Mouse (Mus musculus) myocyte (in vitro differentiated cells): ENCODE measurements around the gene Gpr152. TPM values are rescaled to one million over a fixed set of nuclear protein-coding genes. Genes with fewer than 3 reads are reported as not detected.

ENCODE experiments used
- H3K27me3 ChIP-seq: one replicate; pipeline ENCODE4 v1.6.1; 2011; ENCODE audit not compliant: control insufficient read depth, insufficient read depth, insufficient read length
- H3K36me3 ChIP-seq: one replicate; pipeline ENCODE4 v1.6.1; 2011; ENCODE audit not compliant: control insufficient read depth, insufficient read depth
- H3K4me2 ChIP-seq: one replicate; pipeline ENCODE4 v1.6.1; 2011; ENCODE audit warnings: low read depth, control low read depth
- H3K4me3 ChIP-seq: one replicate; pipeline ENCODE4 v1.5.1; 2011; ENCODE audit warnings: mild to moderate bottlenecking, control low read depth, moderate library complexity
- H3K79me2 ChIP-seq: one replicate; pipeline ENCODE4 v1.6.1; 2011; ENCODE audit not compliant: control insufficient read depth, insufficient read depth
- H3ac ChIP-seq: one replicate; pipeline ENCODE4 v1.6.1; 2011; ENCODE audit not compliant: control insufficient read depth, insufficient read length
- CEBPB ChIP-seq: IDR thresholded peaks from 2 replicates; pipeline ENCODE4 v1.6.1; 2011; ENCODE audit warnings: mild to moderate bottlenecking, moderate library complexity; ENCODE audit not compliant: poor library complexity, insufficient read depth, severe bottlenecking
- E2F4 ChIP-seq: IDR thresholded peaks from one replicate; pipeline ENCODE4 v1.6.1; 2011; ENCODE audit warnings: mild to moderate bottlenecking, control low read depth, moderate library complexity; ENCODE audit not compliant: insufficient read depth
- MAX ChIP-seq: IDR thresholded peaks from one replicate; pipeline ENCODE4 v1.6.1; 2011; ENCODE audit warnings: low read depth, mild to moderate bottlenecking, control low read depth
- MYOD1 ChIP-seq, 3 experiments: IDR thresholded peaks; one replicate each; pipeline ENCODE4 v1.6.1; 2011; ENCODE audit warnings: control low read depth in 2 of 3, low read depth in 2 of 3, mild to moderate bottlenecking in 2 of 3, moderate library complexity in 1 of 3; ENCODE audit not compliant: insufficient read length in 2 of 3, control insufficient read depth in 1 of 3
- MYOG ChIP-seq, 3 experiments: IDR thresholded peaks; one replicate each; pipeline ENCODE4 v1.6.1; 2011; ENCODE audit warnings: control low read depth in 2 of 3, low read depth in 2 of 3, mild to moderate bottlenecking in 2 of 3; ENCODE audit not compliant: insufficient read length in 2 of 3, control insufficient read depth in 1 of 3, insufficient read depth in 1 of 3
- POLR2A ChIP-seq: IDR thresholded peaks from one replicate; pipeline ENCODE4 v1.6.1; 2011; ENCODE audit warnings: low read depth, mild to moderate bottlenecking, control low read depth, moderate library complexity; ENCODE audit not compliant: insufficient read length
- POLR2AphosphoS2 ChIP-seq: IDR thresholded peaks from one replicate; pipeline ENCODE4 v1.6.1; 2011; ENCODE audit warnings: low read depth, control low read depth; ENCODE audit not compliant: insufficient read length
- REST ChIP-seq: IDR thresholded peaks from one replicate; pipeline ENCODE4 v1.6.1; 2011; ENCODE audit warnings: mild to moderate bottlenecking, control low read depth, moderate library complexity; ENCODE audit not compliant: insufficient read depth, insufficient read length
- SRF ChIP-seq: IDR thresholded peaks from one replicate; pipeline ENCODE4 v1.6.1; 2011; ENCODE audit warnings: low read depth; ENCODE audit not compliant: control insufficient read depth, insufficient read length
- TCF12 ChIP-seq: IDR thresholded peaks from one replicate; pipeline ENCODE4 v1.6.1; 2011; ENCODE audit warnings: mild to moderate bottlenecking, control low read depth; ENCODE audit not compliant: poor library complexity, insufficient read depth, severe bottlenecking
- TCF3 ChIP-seq: IDR thresholded peaks from one replicate; pipeline ENCODE4 v1.6.1; 2011; ENCODE audit warnings: low read depth, control low read depth; ENCODE audit not compliant: insufficient read length
- USF1 ChIP-seq: IDR thresholded peaks from one replicate; pipeline ENCODE4 v1.6.1; 2011; ENCODE audit warnings: low read depth, mild to moderate bottlenecking, control low read depth, moderate library complexity
- polyA plus RNA-seq: library from polyadenylated mRNA; unstranded; fragments of >200 nt; fragmentation: generic; extraction: Trizol; gene quantifications from one replicate; pipeline ENCODE4 v1.2.1, GENCODE M21; 2012; ENCODE audit warnings: missing spikeins

Gene Gpr152
- polyA plus RNA-seq, 1 experiment, result not detected

DNA sequence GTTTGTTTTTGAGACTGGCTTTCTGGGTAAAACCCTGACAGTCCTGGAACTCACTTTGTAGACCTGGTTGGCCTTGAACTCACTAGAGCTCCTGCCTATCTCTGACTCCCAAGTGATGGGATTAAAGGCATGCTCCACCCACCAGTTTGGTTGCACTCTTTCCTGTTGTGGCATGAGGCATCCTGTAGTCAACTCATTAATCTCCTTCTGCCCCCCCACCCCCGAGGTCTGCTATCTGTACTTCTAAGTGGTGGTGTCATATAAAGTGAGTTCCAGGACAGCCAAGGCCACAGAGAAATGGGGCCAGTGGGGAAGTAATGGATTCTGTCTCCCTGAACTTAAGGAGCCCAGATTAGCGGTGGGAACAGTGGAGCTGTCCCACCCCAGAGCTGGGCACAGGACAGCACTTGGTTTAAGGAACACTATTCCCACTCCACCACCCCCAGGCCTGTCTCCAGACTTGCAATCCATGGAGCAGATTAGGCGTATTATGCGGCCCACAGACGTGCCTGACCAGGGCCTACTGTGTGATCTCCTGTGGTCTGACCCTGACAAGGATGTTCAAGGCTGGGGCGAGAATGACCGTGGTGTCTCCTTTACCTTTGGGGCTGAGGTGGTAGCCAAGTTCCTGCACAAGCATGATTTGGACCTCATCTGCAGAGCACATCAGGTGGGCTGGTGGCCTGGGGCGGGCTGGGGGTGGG, 54.6 kb downstream of the Gpr152 start:
- no peaks in the 10 kb centered on the region for H3K27me3 ChIP-seq
- H3K79me2 ChIP-seq, result peaks cover 18% of the 10 kb centered on the region
- peaks cover 23% of the 10 kb centered on the region for H3K36me3 ChIP-seq
- TF ChIP-seq CEBPB (no peak), POLR2A (peak; percentile 26), E2F4 (no peak), POLR2AphosphoS2 (peak; percentile 50), MYOD1 (IDR thresholded peaks at IDR 0.05; ENCODE audit: control insufficient read depth in 1 of 3, insufficient read length in 2 of 3, low read depth in 2 of 3) (no peak), SRF (no peak), USF1 (no peak), REST (no peak)
- no peak overlapping the region for H3ac ChIP-seq
- H3K4me2 ChIP-seq, result peak overlapping the region; percentile 99
- no peak overlapping the region for H3K4me3 ChIP-seq

DNA sequence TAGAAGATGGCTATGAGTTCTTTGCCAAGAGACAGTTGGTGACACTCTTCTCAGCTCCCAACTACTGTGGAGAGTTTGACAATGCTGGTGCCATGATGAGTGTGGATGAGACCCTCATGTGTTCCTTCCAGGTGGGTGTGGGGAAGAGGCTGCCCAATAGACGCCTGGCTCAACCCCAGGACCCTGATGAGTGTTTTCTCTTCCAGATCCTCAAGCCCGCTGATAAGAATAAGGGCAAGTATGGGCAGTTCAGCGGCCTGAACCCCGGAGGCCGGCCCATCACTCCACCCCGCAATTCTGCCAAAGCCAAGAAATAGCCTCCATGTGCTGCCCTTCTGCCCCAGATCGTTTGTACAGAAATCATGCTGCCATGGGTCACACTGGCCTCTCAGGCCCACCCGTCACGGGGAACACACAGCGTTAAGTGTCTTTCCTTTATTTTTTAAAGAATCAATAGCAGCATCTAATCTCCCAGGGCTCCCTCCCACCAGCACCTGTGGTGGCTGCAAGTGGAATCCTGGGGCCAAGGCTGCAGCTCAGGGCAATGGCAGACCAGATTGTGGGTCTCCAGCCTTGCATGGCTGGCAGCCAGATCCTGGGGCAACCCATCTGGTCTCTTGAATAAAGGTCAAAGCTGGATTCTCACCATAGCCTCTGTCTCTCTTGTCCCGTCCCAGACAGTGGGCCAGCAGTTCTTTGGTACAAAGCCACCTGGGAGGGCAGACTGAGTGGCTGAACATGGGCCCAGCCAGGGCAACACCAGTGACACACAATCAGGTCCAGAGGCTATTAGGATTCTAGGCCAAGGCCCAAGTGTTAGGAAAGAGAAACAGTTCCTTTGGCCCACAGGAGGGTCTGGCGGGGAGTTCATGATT, 55.4 kb downstream of the Gpr152 start:
- no peak overlapping the region for H3K4me3 ChIP-seq
- peaks cover 23% of the 10 kb centered on the region for H3K79me2 ChIP-seq
- TF ChIP-seq MAX (no peak), MYOG (IDR thresholded peaks at IDR 0.05; ENCODE audit: control insufficient read depth in 1 of 3, insufficient read depth in 1 of 3, insufficient read length in 2 of 3, low read depth in 2 of 3) (no peak), TCF3 (no peak), TCF12 (no peak), POLR2A (no peak), POLR2AphosphoS2 (no peak), E2F4 (no peak), USF1 (no peak), SRF (no peak), MYOD1 (IDR thresholded peaks at IDR 0.05; ENCODE audit: control insufficient read depth in 1 of 3, insufficient read length in 2 of 3, low read depth in 2 of 3) (no peak), CEBPB (no peak), REST (no peak)
- no peak overlapping the region for H3K4me2 ChIP-seq
- no peaks in the 10 kb centered on the region for H3K27me3 ChIP-seq
- no peak overlapping the region for H3ac ChIP-seq
- H3K36me3 ChIP-seq, result peaks cover 23% of the 10 kb centered on the region

Other genes starting within 250 kb of the Gpr152 start
- 50.9 TPM for gene Tcirg1, start 232.7 kb upstream of the Gpr152 start, polyA plus RNA-seq
- 482 TPM for gene Ndufs8, start 227.0 kb upstream of the Gpr152 start, polyA plus RNA-seq
- 51.8 TPM for gene Aldh3b1, start 210.0 kb upstream of the Gpr152 start, polyA plus RNA-seq
- gene Unc93b1, start 204.6 kb upstream of the Gpr152 start, polyA plus RNA-seq, result 4.0 TPM
- 1.2 TPM for gene Aldh3b3, start 181.1 kb upstream of the Gpr152 start, polyA plus RNA-seq
- 0.11 TPM for gene Aldh3b2, start 167.5 kb upstream of the Gpr152 start, polyA plus RNA-seq
- 6.3 TPM for gene Acy3, start 153.2 kb upstream of the Gpr152 start, polyA plus RNA-seq
- 0.04 TPM for gene Tbx10, start 147.0 kb upstream of the Gpr152 start, polyA plus RNA-seq
- 36.9 TPM for gene Nudt8, start 139.2 kb upstream of the Gpr152 start, polyA plus RNA-seq
- 0.50 TPM for gene Gm49405, start 139.2 kb upstream of the Gpr152 start, polyA plus RNA-seq
- gene Doc2g, start 136.5 kb upstream of the Gpr152 start, polyA plus RNA-seq, result 2.5 TPM
- gene Ndufv1, start 127.0 kb upstream of the Gpr152 start, polyA plus RNA-seq, result 405 TPM
- gene Gstp1, start 101.8 kb upstream of the Gpr152 start, polyA plus RNA-seq, result 768 TPM
- 6.7 TPM for gene Gstp2, start 93.8 kb upstream of the Gpr152 start, polyA plus RNA-seq
- 0.25 TPM for gene Gstp3, start 80.2 kb upstream of the Gpr152 start, polyA plus RNA-seq
- not detected for gene Cabp2, start 58.2 kb upstream of the Gpr152 start, polyA plus RNA-seq
- gene Cdk2ap2, start 42.6 kb upstream of the Gpr152 start, polyA plus RNA-seq, result 148 TPM
- 42.3 TPM for gene Pitpnm1, start 39.8 kb upstream of the Gpr152 start, polyA plus RNA-seq
- 250 TPM for gene Aip, start 13.9 kb upstream of the Gpr152 start, polyA plus RNA-seq
- gene Cabp4, start 4.2 kb downstream of the Gpr152 start, polyA plus RNA-seq, result 0.10 TPM
- gene Coro1b, start 8.8 kb downstream of the Gpr152 start, polyA plus RNA-seq, result 238 TPM
- gene Ptprcap, start 13.8 kb downstream of the Gpr152 start, polyA plus RNA-seq, result 4.9 TPM
- 42.0 TPM for gene Rps6kb2, start 23.6 kb downstream of the Gpr152 start, polyA plus RNA-seq
- 8.2 TPM for gene Carns1, start 35.7 kb downstream of the Gpr152 start, polyA plus RNA-seq
- 0.67 TPM for gene Tbc1d10c, start 51.5 kb downstream of the Gpr152 start, polyA plus RNA-seq
- gene Ppp1ca, start 52.3 kb downstream of the Gpr152 start, polyA plus RNA-seq, result 702 TPM
- 16.7 TPM for gene Rad9a, start 61.9 kb downstream of the Gpr152 start, polyA plus RNA-seq
- gene Clcf1, start 74.5 kb downstream of the Gpr152 start, polyA plus RNA-seq, result 11.5 TPM
- not detected for gene AC109138.7, start 74.6 kb downstream of the Gpr152 start, polyA plus RNA-seq
- 166 TPM for gene Pold4, start 92.1 kb downstream of the Gpr152 start, polyA plus RNA-seq
- gene Ssh3, start 129.4 kb downstream of the Gpr152 start, polyA plus RNA-seq, result 0.17 TPM
- 1.7 TPM for gene Ankrd13d, start 143.3 kb downstream of the Gpr152 start, polyA plus RNA-seq
- gene Grk2, start 166.4 kb downstream of the Gpr152 start, polyA plus RNA-seq, result 56.3 TPM